Mouse (Mus musculus): ENCODE results near the gene Bsn. TPM values are rescaled to one million over a fixed set of nuclear protein-coding genes. Genes with fewer than 3 reads are reported as not detected.
A peak's percentile ranks its signal among the peaks of the same experiment; 100 is the strongest.

The Bsn gene
- polyA plus RNA-seq, 1 experiment from 2014 or later = 0.09 TPM

- H3K27ac ChIP-seq (replicated peaks in 1 of 2; ENCODE audit: control insufficient read depth in 1 of 2, insufficient read depth in 1 of 2, low read depth in 2 of 2, low read length in 2 of 2) = no peak overlapping the region
- no peak overlapping the region for H3K4me2 ChIP-seq (ENCODE audit: low read length)
- H3K27me3 ChIP-seq (ENCODE audit: control insufficient read depth, insufficient read depth, low read length) = peaks cover 31% of the 10 kb centered on the region
- WGBS = 92% methylated on average over 4 of the region's 4 CpGs
- H3K4me3 ChIP-seq (ENCODE audit: control insufficient read depth in 1 of 2, insufficient read depth in 1 of 2, low read depth in 1 of 2, low read length in 2 of 2) = no peak overlapping the region
- ATAC-seq (ENCODE audit: insufficient number of reproducible peaks, insufficient read depth, low FRiP score, low read depth) = no peak
- peaks cover 6% of the 10 kb centered on the region in 2 experiments; a peak in 3 of 4 replicates for H3K4me1 ChIP-seq (ENCODE audit: control insufficient read depth in 2 of 2, insufficient read depth in 2 of 2, low read length in 2 of 2)
- H3K36me3 ChIP-seq (ENCODE audit: control insufficient read depth, insufficient read depth, low read length) = peaks cover 63% of the 10 kb centered on the region
- no peak overlapping the region for H3K9ac ChIP-seq (ENCODE audit: low read length)
- H3K9me3 ChIP-seq (ENCODE audit: control insufficient read depth, low read length) = no peaks in the 10 kb centered on the region
Observed at GRCm38 (mm10) chr9:108085261-108085660, 104.9 kb downstream of the Bsn start.

GRCm38 (mm10) chr9:108083561-108083960, 106.6 kb downstream of the Bsn start:
- no peak overlapping the region for H3K4me3 ChIP-seq (ENCODE audit: control insufficient read depth in 1 of 2, insufficient read depth in 1 of 2, low read depth in 1 of 2, low read length in 2 of 2)
- H3K4me2 ChIP-seq (ENCODE audit: low read length) = no peak overlapping the region
- no peaks in the 10 kb centered on the region for H3K9me3 ChIP-seq (ENCODE audit: control insufficient read depth, low read length)
- no peak overlapping the region for H3K27ac ChIP-seq (replicated peaks in 1 of 2; ENCODE audit: control insufficient read depth in 1 of 2, insufficient read depth in 1 of 2, low read depth in 2 of 2, low read length in 2 of 2)
- peaks cover 46% of the 10 kb centered on the region for H3K36me3 ChIP-seq (ENCODE audit: control insufficient read depth, insufficient read depth, low read length)
- peaks cover 31% of the 10 kb centered on the region for H3K27me3 ChIP-seq (ENCODE audit: control insufficient read depth, insufficient read depth, low read length)
- WGBS = 36% methylated on average over 6 of the region's 6 CpGs
- ATAC-seq (ENCODE audit: insufficient number of reproducible peaks, insufficient read depth, low FRiP score, low read depth) = no peak
- H3K4me1 ChIP-seq (ENCODE audit: control insufficient read depth in 2 of 2, insufficient read depth in 2 of 2, low read length in 2 of 2) = peaks cover 10 to 11% of the 10 kb centered on the region in 2 experiments
- H3K9ac ChIP-seq (ENCODE audit: low read length) = no peak overlapping the region

- H3K4me3 ChIP-seq (ENCODE audit: control insufficient read depth in 1 of 2, insufficient read depth in 1 of 2, low read depth in 1 of 2, low read length in 2 of 2) = peak within 1 kb of the TSS; percentile 3 to 11; a peak in 2 of 4 replicates
- no peak within 1 kb of the TSS for H3K27ac ChIP-seq (replicated peaks in 1 of 2; ENCODE audit: control insufficient read depth in 1 of 2, insufficient read depth in 1 of 2, low read depth in 2 of 2, low read length in 2 of 2)
- peaks cover 10 to 16% of the 10 kb centered on the region in 2 experiments for H3K4me1 ChIP-seq (ENCODE audit: control insufficient read depth in 2 of 2, insufficient read depth in 2 of 2, low read length in 2 of 2)
- peaks cover 41% of the 10 kb centered on the region for H3K36me3 ChIP-seq (ENCODE audit: control insufficient read depth, insufficient read depth, low read length)
- H3K27me3 ChIP-seq (ENCODE audit: control insufficient read depth, insufficient read depth, low read length) = peaks cover 31% of the 10 kb centered on the region
- ATAC-seq (ENCODE audit: insufficient number of reproducible peaks, insufficient read depth, low FRiP score, low read depth) = no peak
- 32% methylated on average over 12 of the region's 12 CpGs for WGBS
- H3K9me3 ChIP-seq (ENCODE audit: control insufficient read depth, low read length) = no peaks in the 10 kb centered on the region
- peak within 1 kb of the TSS; percentile 48 for H3K4me2 ChIP-seq (ENCODE audit: low read length)
- peak within 1 kb of the TSS; percentile 31 for H3K9ac ChIP-seq (ENCODE audit: low read length)
Observed at GRCm38 (mm10) chr9:108082988-108083431, 107.2 kb downstream of the Bsn start, which contains the start of gene Rnf123. Gene Rnf123, minus strand, starts transcription at chr9:108083346.

GRCm38 (mm10) chr9:108082549-108082948, 107.6 kb downstream of the Bsn start:
- 7% methylated on average over 19 of the region's 19 CpGs for WGBS
- peak overlapping the region; percentile 31; the same call in 1 of the 2 replicates for H3K9ac ChIP-seq (ENCODE audit: low read length)
- H3K4me3 ChIP-seq (ENCODE audit: control insufficient read depth in 1 of 2, insufficient read depth in 1 of 2, low read depth in 1 of 2, low read length in 2 of 2) = peak overlapping the region; percentile 3 to 11; a peak in 2 of 4 replicates

GRCm38 (mm10) chr9:108080168-108080567, 110.0 kb downstream of the Bsn start, which contains the start of gene Mst1:
Gene Mst1, plus strand, starts transcription at chr9:108080436.
- H3K4me1 ChIP-seq (ENCODE audit: control insufficient read depth in 2 of 2, insufficient read depth in 2 of 2, low read length in 2 of 2) = peaks cover 10 to 18% of the 10 kb centered on the region in 2 experiments
- H3K4me3 ChIP-seq (ENCODE audit: control insufficient read depth in 1 of 2, insufficient read depth in 1 of 2, low read depth in 1 of 2, low read length in 2 of 2) = peak within 1 kb of the TSS; percentile 79 to 84
- H3K27me3 ChIP-seq (ENCODE audit: control insufficient read depth, insufficient read depth, low read length) = peaks cover 31% of the 10 kb centered on the region
- H3K36me3 ChIP-seq (ENCODE audit: control insufficient read depth, insufficient read depth, low read length) = peaks cover 22% of the 10 kb centered on the region
- 70% methylated on average over 5 of the region's 5 CpGs for WGBS
- H3K9ac ChIP-seq (ENCODE audit: low read length) = peak within 1 kb of the TSS; percentile 97
- no peaks in the 10 kb centered on the region for H3K9me3 ChIP-seq (ENCODE audit: control insufficient read depth, low read length)
- no peak within 1 kb of the TSS for H3K27ac ChIP-seq (replicated peaks in 1 of 2; ENCODE audit: control insufficient read depth in 1 of 2, insufficient read depth in 1 of 2, low read depth in 2 of 2, low read length in 2 of 2)
- peak within 1 kb of the TSS; percentile 76 for H3K4me2 ChIP-seq (ENCODE audit: low read length)
- ATAC-seq (ENCODE audit: insufficient number of reproducible peaks, insufficient read depth, low FRiP score, low read depth) = no peak

More at GRCm38 (mm10) chr9:108082549-108082948, 107.6 kb downstream of the Bsn start:
- H3K4me2 ChIP-seq (ENCODE audit: low read length) = peak overlapping the region; percentile 48
- peaks cover 36% of the 10 kb centered on the region for H3K36me3 ChIP-seq (ENCODE audit: control insufficient read depth, insufficient read depth, low read length)
- H3K27ac ChIP-seq (replicated peaks in 1 of 2; ENCODE audit: control insufficient read depth in 1 of 2, insufficient read depth in 1 of 2, low read depth in 2 of 2, low read length in 2 of 2) = no peak overlapping the region
- H3K4me1 ChIP-seq (ENCODE audit: control insufficient read depth in 2 of 2, insufficient read depth in 2 of 2, low read length in 2 of 2) = peaks cover 10 to 18% of the 10 kb centered on the region in 2 experiments
- H3K9me3 ChIP-seq (ENCODE audit: control insufficient read depth, low read length) = no peaks in the 10 kb centered on the region
- ATAC-seq (ENCODE audit: insufficient number of reproducible peaks, insufficient read depth, low FRiP score, low read depth) = no peak
- peaks cover 31% of the 10 kb centered on the region for H3K27me3 ChIP-seq (ENCODE audit: control insufficient read depth, insufficient read depth, low read length)

GRCm38 (mm10) chr9:108073141-108073930, 116.8 kb downstream of the Bsn start:
- Histone ChIP-seq H3K9ac (ENCODE audit: low read length) (peak overlapping the region; percentile 45), H3K4me1 (ENCODE audit: control insufficient read depth in 2 of 2, insufficient read depth in 2 of 2, low read length in 2 of 2) (peaks cover 15 to 29% of the 10 kb centered on the region in 2 experiments), H3K27ac (replicated peaks in 1 of 2; ENCODE audit: control insufficient read depth in 1 of 2, insufficient read depth in 1 of 2, low read depth in 2 of 2, low read length in 2 of 2) (peak overlapping the region; percentile 49 to 80), H3K27me3 (ENCODE audit: control insufficient read depth, insufficient read depth, low read length) (no peaks in the 10 kb centered on the region), H3K4me2 (ENCODE audit: low read length) (peak overlapping the region; percentile 30), H3K9me3 (ENCODE audit: control insufficient read depth, low read length) (no peaks in the 10 kb centered on the region), H3K4me3 (ENCODE audit: control insufficient read depth in 1 of 2, insufficient read depth in 1 of 2, low read depth in 1 of 2, low read length in 2 of 2) (no peak overlapping the region), H3K36me3 (ENCODE audit: control insufficient read depth, insufficient read depth, low read length) (peaks cover 34% of the 10 kb centered on the region)
- WGBS = 46% methylated on average over 7 of the region's 7 CpGs
- ATAC-seq (ENCODE audit: insufficient number of reproducible peaks, insufficient read depth, low FRiP score, low read depth) = no peak

- ATAC-seq (ENCODE audit: insufficient number of reproducible peaks, insufficient read depth, low FRiP score, low read depth) = peak; percentile 33; the same call in 1 of the 2 replicates
Observed at GRCm38 (mm10) chr9:108072481-108072924, 117.7 kb downstream of the Bsn start.

More at GRCm38 (mm10) chr9:108072481-108072924, 117.7 kb downstream of the Bsn start:
- H3K9ac ChIP-seq (ENCODE audit: low read length) = peak overlapping the region; percentile 38; the same call in 1 of the 2 replicates
- H3K27ac ChIP-seq (replicated peaks in 1 of 2; ENCODE audit: control insufficient read depth in 1 of 2, insufficient read depth in 1 of 2, low read depth in 2 of 2, low read length in 2 of 2) = peak overlapping the region; percentile 80 to 91
- peak overlapping the region; percentile 21; the same call in 1 of the 2 replicates for H3K4me2 ChIP-seq (ENCODE audit: low read length)
- no peaks in the 10 kb centered on the region for H3K9me3 ChIP-seq (ENCODE audit: control insufficient read depth, low read length)
- peaks cover 15 to 27% of the 10 kb centered on the region in 2 experiments for H3K4me1 ChIP-seq (ENCODE audit: control insufficient read depth in 2 of 2, insufficient read depth in 2 of 2, low read length in 2 of 2)
- no peaks in the 10 kb centered on the region for H3K27me3 ChIP-seq (ENCODE audit: control insufficient read depth, insufficient read depth, low read length)
- peaks cover 34% of the 10 kb centered on the region for H3K36me3 ChIP-seq (ENCODE audit: control insufficient read depth, insufficient read depth, low read length)
- 28% methylated on average over 9 of the region's 9 CpGs for WGBS
- H3K4me3 ChIP-seq (ENCODE audit: control insufficient read depth in 1 of 2, insufficient read depth in 1 of 2, low read depth in 1 of 2, low read length in 2 of 2) = no peak overlapping the region
